Mouse (Mus musculus): ENCODE data around the gene Sorcs2. TPM values are rescaled to one million over a fixed set of nuclear protein-coding genes. Genes with fewer than 3 reads are reported as not detected.

Sorcs2 gene
- polyA plus RNA-seq, 1 experiment from 2014 or later = 3.5 TPM

GRCm38 (mm10) chr5:35981341-35981740 lies 416.6 kb downstream of the Sorcs2 start:
- WGBS = 81% methylated on average over 5 of the region's 5 CpGs
- Histone ChIP-seq H3K4me1 (replicated peaks; ENCODE audit: control insufficient read depth, insufficient read depth, low read length) (no peaks in the 10 kb centered on the region), H3K9ac (ENCODE audit: low read depth, low read length) (no peak overlapping the region), H3K9me3 (ENCODE audit: control insufficient read depth) (no peaks in the 10 kb centered on the region), H3K4me2 (replicated peaks; ENCODE audit: low read depth) (no peak overlapping the region), H3K36me3 (ENCODE audit: control insufficient read depth, insufficient read depth) (peaks cover 25% of the 10 kb centered on the region), H3K27me3 (replicated peaks; ENCODE audit: control insufficient read depth, insufficient read depth, low read length) (no peaks in the 10 kb centered on the region), H3K4me3 (ENCODE audit: low read depth, low read length) (no peak overlapping the region), H3K27ac (ENCODE audit: low read depth, low read length) (no peak overlapping the region)
- no peak for TF ChIP-seq CTCF (IDR thresholded peaks at IDR 0.05; ENCODE audit: low read depth)
- ATAC-seq = no peak

GRCm38 (mm10) chr5:35980542-35980941 lies 417.4 kb downstream of the Sorcs2 start:
- WGBS = 91% methylated on average over 5 of the region's 5 CpGs
- H3K4me3 ChIP-seq (ENCODE audit: low read depth, low read length) = no peak overlapping the region
- no peak overlapping the region for H3K27ac ChIP-seq (ENCODE audit: low read depth, low read length)
- TF ChIP-seq CTCF (IDR thresholded peaks at IDR 0.05; ENCODE audit: low read depth) = no peak
- peaks cover 25% of the 10 kb centered on the region for H3K36me3 ChIP-seq (ENCODE audit: control insufficient read depth, insufficient read depth)
- ATAC-seq = no peak
- no peak overlapping the region for H3K4me2 ChIP-seq (replicated peaks; ENCODE audit: low read depth)
- no peaks in the 10 kb centered on the region for H3K9me3 ChIP-seq (ENCODE audit: control insufficient read depth)
- no peak overlapping the region for H3K9ac ChIP-seq (ENCODE audit: low read depth, low read length)
- no peaks in the 10 kb centered on the region for H3K27me3 ChIP-seq (replicated peaks; ENCODE audit: control insufficient read depth, insufficient read depth, low read length)
- H3K4me1 ChIP-seq (replicated peaks; ENCODE audit: control insufficient read depth, insufficient read depth, low read length) = no peaks in the 10 kb centered on the region

- ATAC-seq = no peak
- Histone ChIP-seq H3K4me1 (replicated peaks; ENCODE audit: control insufficient read depth, insufficient read depth, low read length) (no peaks in the 10 kb centered on the region), H3K4me2 (replicated peaks; ENCODE audit: low read depth) (no peak overlapping the region), H3K9ac (ENCODE audit: low read depth, low read length) (no peak overlapping the region), H3K4me3 (ENCODE audit: low read depth, low read length) (no peak overlapping the region), H3K9me3 (ENCODE audit: control insufficient read depth) (no peaks in the 10 kb centered on the region), H3K27me3 (replicated peaks; ENCODE audit: control insufficient read depth, insufficient read depth, low read length) (no peaks in the 10 kb centered on the region), H3K27ac (ENCODE audit: low read depth, low read length) (no peak overlapping the region), H3K36me3 (ENCODE audit: control insufficient read depth, insufficient read depth) (peaks cover 8% of the 10 kb centered on the region; the same call in 1 of the 2 replicates)
- peak; percentile 86 for TF ChIP-seq CTCF (IDR thresholded peaks at IDR 0.05; ENCODE audit: low read depth)
- 8% methylated on average over 5 of the region's 5 CpGs for WGBS
These were observed 422.3 kb downstream of the Sorcs2 start for GRCm38 (mm10) chr5:35975681-35976080.

GRCm38 (mm10) chr5:35974265-35974664 lies 423.7 kb downstream of the Sorcs2 start:
- no peak overlapping the region for H3K4me3 ChIP-seq (ENCODE audit: low read depth, low read length)
- no peaks in the 10 kb centered on the region for H3K4me1 ChIP-seq (replicated peaks; ENCODE audit: control insufficient read depth, insufficient read depth, low read length)
- no peak for TF ChIP-seq CTCF (IDR thresholded peaks at IDR 0.05; ENCODE audit: low read depth)
- H3K9ac ChIP-seq (ENCODE audit: low read depth, low read length) = no peak overlapping the region
- H3K36me3 ChIP-seq (ENCODE audit: control insufficient read depth, insufficient read depth) = peaks cover 8% of the 10 kb centered on the region; the same call in 1 of the 2 replicates
- 77% methylated on average over 15 of the region's 15 CpGs for WGBS
- H3K4me2 ChIP-seq (replicated peaks; ENCODE audit: low read depth) = peak overlapping the region; percentile 13; the same call in 1 of the 2 replicates
- H3K9me3 ChIP-seq (ENCODE audit: control insufficient read depth) = no peaks in the 10 kb centered on the region
- H3K27ac ChIP-seq (ENCODE audit: low read depth, low read length) = no peak overlapping the region; the same call in none of the 2 replicates
- no peak for ATAC-seq
- no peaks in the 10 kb centered on the region for H3K27me3 ChIP-seq (replicated peaks; ENCODE audit: control insufficient read depth, insufficient read depth, low read length)

GRCm38 (mm10) chr5:35973800-35974199 lies 424.1 kb downstream of the Sorcs2 start:
- Histone ChIP-seq H3K9ac (ENCODE audit: low read depth, low read length) (no peak overlapping the region), H3K36me3 (ENCODE audit: control insufficient read depth, insufficient read depth) (peaks cover 12% of the 10 kb centered on the region; the same call in 1 of the 2 replicates), H3K27me3 (replicated peaks; ENCODE audit: control insufficient read depth, insufficient read depth, low read length) (no peaks in the 10 kb centered on the region), H3K4me1 (replicated peaks; ENCODE audit: control insufficient read depth, insufficient read depth, low read length) (no peaks in the 10 kb centered on the region), H3K4me3 (ENCODE audit: low read depth, low read length) (no peak overlapping the region), H3K4me2 (replicated peaks; ENCODE audit: low read depth) (peak overlapping the region; percentile 13; the same call in 1 of the 2 replicates), H3K27ac (ENCODE audit: low read depth, low read length) (no peak overlapping the region; the same call in 1 of the 2 replicates), H3K9me3 (ENCODE audit: control insufficient read depth) (no peaks in the 10 kb centered on the region)
- peak; percentile 56; the same call in 1 of the 2 replicates for ATAC-seq
- TF ChIP-seq CTCF (IDR thresholded peaks at IDR 0.05; ENCODE audit: low read depth) = no peak
- WGBS = 52% methylated on average over 12 of the region's 12 CpGs

- ATAC-seq = no peak
- H3K27ac ChIP-seq (ENCODE audit: low read depth, low read length) = no peak overlapping the region
These were observed 425.2 kb downstream of the Sorcs2 start for GRCm38 (mm10) chr5:35972739-35973138.

More at GRCm38 (mm10) chr5:35972739-35973138, 425.2 kb downstream of the Sorcs2 start:
- Histone ChIP-seq H3K9ac (ENCODE audit: low read depth, low read length) (no peak overlapping the region), H3K4me3 (ENCODE audit: low read depth, low read length) (no peak overlapping the region), H3K36me3 (ENCODE audit: control insufficient read depth, insufficient read depth) (peaks cover 9% of the 10 kb centered on the region; the same call in 1 of the 2 replicates), H3K4me2 (replicated peaks; ENCODE audit: low read depth) (no peak overlapping the region), H3K9me3 (ENCODE audit: control insufficient read depth) (no peaks in the 10 kb centered on the region), H3K4me1 (replicated peaks; ENCODE audit: control insufficient read depth, insufficient read depth, low read length) (no peaks in the 10 kb centered on the region), H3K27me3 (replicated peaks; ENCODE audit: control insufficient read depth, insufficient read depth, low read length) (no peaks in the 10 kb centered on the region)
- no peak for TF ChIP-seq CTCF (IDR thresholded peaks at IDR 0.05; ENCODE audit: low read depth)
- WGBS = 64% methylated on average over 7 of the region's 7 CpGs

Measured in intestine, postnatal 0 days (tissue).